Mouse (Mus musculus) kidney, adult 2 months (tissue): ENCODE data around the gene D630045J12Rik. TPM values are rescaled to one million over a fixed set of nuclear protein-coding genes. Genes with fewer than 3 reads are reported as not detected.
A peak's percentile ranks its signal among the peaks of the same experiment; 100 is the strongest.

Source experiments
- DNase-seq: peaks from one replicate; pipeline ENCODE4 v3.0.0; 2021
- H3K27ac ChIP-seq: fragments of 200-500 bp; 2 replicates; pipeline ENCODE4 v1.5.1; 2012; ENCODE audit warnings: low read depth, low read length, control low read depth, inconsistent platforms; ENCODE audit not compliant: insufficient read depth
- H3K27me3 ChIP-seq: fragments of 200-500 bp; replicated peaks from 2 replicates; pipeline ENCODE4 v1.6.1; 2012; ENCODE audit warnings: mild to moderate bottlenecking, moderate library complexity, low read length, inconsistent platforms; ENCODE audit not compliant: control insufficient read depth, insufficient read depth
- H3K36me3 ChIP-seq: fragments of 200-500 bp; 2 replicates; pipeline ENCODE4 v1.6.1; 2012; ENCODE audit warnings: mild to moderate bottlenecking, moderate library complexity, low read length, inconsistent platforms; ENCODE audit not compliant: control insufficient read depth, insufficient read depth
- H3K4me1 ChIP-seq: fragments of 200-500 bp; 2 replicates; pipeline ENCODE4 v1.6.1; 2011; ENCODE audit warnings: low read length; ENCODE audit not compliant: control insufficient read depth, insufficient read depth
- H3K4me3 ChIP-seq: fragments of 200-500 bp; 2 replicates; pipeline ENCODE4 v1.5.1; 2011; ENCODE audit warnings: mild to moderate bottlenecking, low read depth, low read length, control low read depth; ENCODE audit not compliant: insufficient read depth
- CTCF ChIP-seq: fragments of 200-500 bp; conservative IDR thresholded peaks from 2 replicates; pipeline ENCODE4 v1.5.1; 2011; ENCODE audit warnings: low read depth, mild to moderate bottlenecking, control low read depth, low read length, moderate library complexity, mixed read lengths; ENCODE audit not compliant: insufficient read depth, insufficient read length
- POLR2A ChIP-seq: fragments of 200-500 bp; IDR thresholded peaks from one replicate; pipeline ENCODE4 v1.6.1; 2011; ENCODE audit warnings: low read depth, low read length, control low read depth
- WGBS: fragments of 180-500 bp; shearing (Covaris S2); methylation state at CpG from one replicate; pipeline ENCODE4 v1.1.7; 2018; 5-methylcytosine and 5-hydroxymethylcytosine counted together
- polyA plus RNA-seq: library from polyadenylated mRNA; depleted of rRNA; stranded (reverse); fragments of >200 nt; gene quantifications from 2 replicates; pipeline ENCODE4 v1.2.3, GENCODE M21; 2012

The D630045J12Rik gene
- polyA plus RNA-seq, 1 experiment, result 31.1 TPM

DNA sequence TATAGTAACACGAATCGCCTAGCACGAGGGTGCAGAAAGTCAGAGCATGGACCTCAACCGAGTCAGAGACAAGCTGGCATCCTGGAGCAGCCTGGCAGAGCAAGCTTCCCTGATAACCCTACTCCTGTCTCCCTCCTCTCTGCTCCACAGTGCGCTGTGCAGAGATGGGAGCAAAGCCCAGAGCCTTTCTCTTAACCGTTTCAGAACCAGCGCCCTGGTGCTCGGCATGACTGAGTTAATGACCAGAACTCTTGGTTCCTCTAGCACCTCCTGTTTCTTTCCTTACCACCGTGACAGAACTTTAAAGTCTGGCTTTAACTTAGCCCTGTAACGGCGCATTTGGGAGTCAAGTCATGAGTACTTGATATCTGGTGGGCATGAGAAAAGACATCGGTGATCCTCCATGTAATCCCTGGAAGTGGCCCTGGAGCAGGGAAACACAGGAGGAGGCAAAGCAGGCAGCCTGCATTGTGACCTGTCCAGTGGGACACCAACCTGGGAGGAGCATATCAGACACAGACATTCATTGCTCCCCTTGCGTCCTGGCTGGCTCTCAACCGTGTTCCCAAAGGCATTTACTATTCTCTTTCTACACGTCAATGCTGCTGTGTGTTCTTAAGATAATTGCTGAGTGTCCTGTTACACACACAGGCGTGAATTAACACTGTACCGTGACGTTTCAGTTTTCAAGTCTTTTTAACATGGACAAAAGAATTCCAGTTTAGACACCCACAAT lies 130.2 kb downstream of the D630045J12Rik start:
- Histone ChIP-seq H3K27me3 (no peaks in the 10 kb centered on the region), H3K36me3 (no peaks in the 10 kb centered on the region), H3K4me1 (peaks cover 24% of the 10 kb centered on the region), H3K27ac (peak overlapping the region; percentile 100), H3K4me3 (peak overlapping the region; percentile 60)
- WGBS, result 33% methylated on average over 18 of the region's 18 CpGs
- DNase-seq, result peak; percentile 54
- no peak for TF ChIP-seq POLR2A
- TF ChIP-seq CTCF, result no peak

DNA sequence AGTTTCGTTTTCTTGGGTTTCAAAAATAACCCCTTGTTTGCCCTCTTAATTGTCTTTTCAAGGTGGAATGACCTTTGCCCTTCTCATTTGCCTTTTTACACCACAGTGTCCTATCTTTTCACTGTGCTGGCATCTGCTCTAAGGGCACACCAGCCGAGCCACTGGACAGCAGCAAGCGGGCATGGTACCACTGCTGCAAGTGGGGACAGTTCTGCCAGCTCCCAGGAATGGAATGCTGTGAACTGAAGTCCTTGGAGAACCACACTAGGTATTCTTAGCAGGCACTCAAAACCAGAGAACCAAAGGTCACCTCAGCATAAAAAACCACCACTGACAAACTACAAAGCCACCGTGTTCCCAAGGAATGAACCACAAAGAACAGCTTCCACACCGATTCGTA lies 131.0 kb downstream of the D630045J12Rik start:
- peaks cover 24% of the 10 kb centered on the region for H3K4me1 ChIP-seq
- peak overlapping the region; percentile 48 for H3K4me3 ChIP-seq
- no peaks in the 10 kb centered on the region for H3K36me3 ChIP-seq
- H3K27me3 ChIP-seq, result no peaks in the 10 kb centered on the region
- peak overlapping the region; percentile 100 for H3K27ac ChIP-seq
- DNase-seq, result peak; percentile 83
- TF ChIP-seq CTCF (no peak), POLR2A (peak; percentile 46)
- 28% methylated on average over 6 of the region's 6 CpGs for WGBS

DNA sequence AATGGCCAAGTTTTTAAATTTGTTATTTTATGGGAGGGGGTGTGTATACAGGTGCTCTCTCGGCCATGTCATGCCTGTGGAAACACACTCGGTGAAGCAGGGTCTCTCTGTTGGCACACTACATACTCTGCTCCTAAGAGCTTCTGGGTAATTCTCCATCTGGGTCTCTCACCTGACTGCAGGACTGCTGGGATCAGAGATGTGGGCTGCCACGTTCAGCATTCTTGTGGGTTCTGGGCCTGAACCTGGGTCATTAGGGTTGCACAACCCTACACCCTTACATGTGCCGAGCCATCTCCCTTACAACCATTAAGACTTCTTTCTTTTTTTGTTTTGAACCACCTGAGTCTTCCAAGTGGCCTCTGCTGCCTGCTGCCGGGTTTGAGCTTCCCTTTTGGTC lies 132.0 kb downstream of the D630045J12Rik start:
- TF ChIP-seq CTCF, result no peak
- no peak for TF ChIP-seq POLR2A
- 32% methylated on average over 5 of the region's 5 CpGs for WGBS
- DNase-seq, result peak; percentile 50
- Histone ChIP-seq H3K27me3 (no peaks in the 10 kb centered on the region), H3K4me1 (peaks cover 24% of the 10 kb centered on the region), H3K36me3 (no peaks in the 10 kb centered on the region), H3K27ac (peak overlapping the region; percentile 100), H3K4me3 (peak overlapping the region; percentile 10; the same call in 1 of the 2 replicates)

GRCm38 (mm10) chr6:38120681-38121371 lies 133.0 kb downstream of the D630045J12Rik start:
- H3K27ac ChIP-seq, result peak overlapping the region; percentile 99
- H3K4me1 ChIP-seq, result peaks cover 24% of the 10 kb centered on the region
- H3K36me3 ChIP-seq, result no peaks in the 10 kb centered on the region
- TF ChIP-seq CTCF, result no peak
- no peak for TF ChIP-seq POLR2A
- 25% methylated on average over 9 of the region's 9 CpGs for WGBS
- H3K4me3 ChIP-seq, result no peak overlapping the region
- peak; percentile 91 for DNase-seq
- no peaks in the 10 kb centered on the region for H3K27me3 ChIP-seq

- no peaks in the 10 kb centered on the region for H3K27me3 ChIP-seq
- 87% methylated on average over 6 of the region's 6 CpGs for WGBS
- TF ChIP-seq POLR2A, result no peak
- TF ChIP-seq CTCF, result no peak
- H3K36me3 ChIP-seq, result no peaks in the 10 kb centered on the region
- peaks cover 24% of the 10 kb centered on the region for H3K4me1 ChIP-seq
- no peak for DNase-seq
- H3K4me3 ChIP-seq, result no peak overlapping the region
- no peak overlapping the region; the same call in 1 of the 2 replicates for H3K27ac ChIP-seq
These were observed 135.5 kb downstream of the D630045J12Rik start for GRCm38 (mm10) chr6:38118341-38118740.

- WGBS, result 49% methylated on average over 4 of the region's 4 CpGs
- H3K27ac ChIP-seq, result 0 out of 2 replicates have a peak overlapping the region, but pooled peaks have one; percentile 3
These were observed 137.6 kb downstream of the D630045J12Rik start for GRCm38 (mm10) chr6:38116107-38116770.

DNA sequence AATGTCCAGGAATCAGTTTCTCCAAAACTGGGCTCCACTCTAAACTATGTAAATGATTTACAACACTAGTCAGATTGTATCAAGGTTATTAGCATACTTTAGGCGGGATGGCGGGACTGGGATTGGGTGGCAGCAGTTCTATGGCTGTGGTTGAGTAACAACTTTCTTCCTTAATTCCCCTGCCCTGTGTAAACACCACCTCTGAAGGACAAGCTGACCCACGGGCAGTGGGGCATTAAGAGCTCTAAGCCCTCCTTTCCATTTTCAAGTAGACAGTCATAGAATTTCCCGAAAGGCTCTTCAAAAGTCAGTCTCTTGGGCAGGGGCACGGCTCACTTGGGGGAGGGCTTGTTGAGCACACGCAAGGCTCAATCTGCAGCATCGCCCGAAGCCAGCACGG lies 142.9 kb downstream of the D630045J12Rik start:
- H3K4me3 ChIP-seq, result peak overlapping the region; percentile 26; the same call in 1 of the 2 replicates
- no peaks in the 10 kb centered on the region for H3K36me3 ChIP-seq
- peak; percentile 83 for DNase-seq
- H3K27me3 ChIP-seq, result no peaks in the 10 kb centered on the region
- peak overlapping the region; percentile 86 for H3K27ac ChIP-seq
- 29% methylated on average over 9 of the region's 9 CpGs for WGBS
- TF ChIP-seq CTCF (no peak), POLR2A (no peak)
- H3K4me1 ChIP-seq, result peaks cover 10% of the 10 kb centered on the region; the same call in 1 of the 2 replicates

More at GRCm38 (mm10) chr6:38116107-38116770, 137.6 kb downstream of the D630045J12Rik start:
- no peaks in the 10 kb centered on the region for H3K36me3 ChIP-seq
- no peak for DNase-seq
- H3K27me3 ChIP-seq, result no peaks in the 10 kb centered on the region
- H3K4me1 ChIP-seq, result peaks cover 24% of the 10 kb centered on the region
- H3K4me3 ChIP-seq, result no peak overlapping the region
- TF ChIP-seq CTCF, result no peak
- TF ChIP-seq POLR2A, result no peak
